Mouse (Mus musculus): ENCODE data around the gene Hax1.

Gene Hax1

DNA sequence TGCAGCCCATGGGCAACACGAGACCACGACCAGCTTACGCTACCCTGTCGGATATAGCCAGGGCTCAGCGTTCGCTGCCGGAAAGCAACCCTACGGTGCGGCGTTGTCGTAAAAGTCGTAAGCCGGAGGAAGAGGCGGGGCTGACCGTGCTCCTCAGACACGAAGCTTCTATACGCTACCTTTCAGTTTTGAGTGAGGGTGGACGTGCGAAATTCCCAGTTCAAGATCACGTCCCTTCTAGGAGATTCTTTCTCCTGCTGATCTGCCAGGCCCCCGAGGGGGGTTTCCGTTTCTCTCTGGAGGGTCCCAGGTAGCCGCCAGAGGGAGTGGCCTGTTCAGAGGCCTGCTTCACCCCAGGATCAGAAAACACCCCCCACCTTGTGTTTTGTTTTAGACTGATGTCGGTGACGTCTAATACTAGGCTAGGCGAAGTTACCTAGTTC, at the start of gene Hax1:
TSS of gene Hax1 (minus strand) at position 169 of the 443 bp plus-strand sequence.
- DNase-seq (ENCODE audit: low spot score in 2 of 2) = peak; percentile 83 to 90

- no peak for DNase-seq (ENCODE audit: low spot score in 2 of 2)
These were observed 37.7 kb upstream of the Hax1 start for GRCm38 (mm10) chr3:90036263-90036662.

DNA sequence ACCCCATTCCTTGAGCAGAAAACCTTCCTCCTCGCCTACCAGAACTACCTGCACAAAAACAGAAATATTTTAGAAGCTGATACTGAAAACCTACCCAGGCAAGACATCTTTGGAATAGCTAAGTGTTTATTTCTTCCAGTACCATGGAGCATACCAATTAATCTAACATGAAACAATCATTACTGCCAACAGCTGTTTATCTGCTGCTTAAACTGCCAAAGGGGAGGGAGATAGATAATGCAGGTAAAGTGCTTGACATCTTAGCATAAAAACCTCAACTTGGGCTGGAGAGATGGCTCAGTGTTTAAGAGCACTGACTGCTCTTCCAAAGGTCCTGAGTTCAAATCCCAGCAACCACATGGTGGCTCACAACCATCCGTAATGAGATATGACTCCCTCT, 36.1 kb upstream of the Hax1 start:
- DNase-seq (ENCODE audit: low spot score in 2 of 2) = no peak

- no peak for DNase-seq (ENCODE audit: low spot score in 2 of 2)
These were observed 18.0 kb upstream of the Hax1 start for GRCm38 (mm10) chr3:90016626-90017025.

DNA sequence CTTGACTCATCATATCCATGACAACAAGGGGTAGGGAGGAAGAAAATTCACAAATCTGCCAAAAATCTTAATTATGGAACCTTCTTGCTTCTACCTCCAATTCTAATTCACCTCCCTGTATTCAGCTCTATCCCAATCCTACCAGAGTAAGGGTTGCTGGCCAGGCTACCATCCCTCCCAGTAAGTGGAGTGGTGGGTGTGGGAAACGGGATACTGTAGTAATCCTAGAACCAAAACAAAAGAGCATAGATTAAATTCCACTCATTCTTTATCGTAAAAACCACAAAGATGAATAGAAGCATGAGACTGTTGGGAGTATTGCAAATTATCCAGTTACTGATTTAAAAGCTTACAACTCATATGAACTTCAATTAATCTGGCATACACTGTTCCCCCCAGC, 11.7 kb upstream of the Hax1 start:
- no peak for DNase-seq (ENCODE audit: low spot score in 2 of 2)

- no peak for DNase-seq (ENCODE audit: low spot score in 2 of 2)
These were observed 5.7 kb upstream of the Hax1 start for GRCm38 (mm10) chr3:90004091-90004796.

GRCm38 (mm10) chr3:89999830-90000229, 1.2 kb upstream of the Hax1 start:
- no peak for DNase-seq (ENCODE audit: low spot score in 2 of 2)

GRCm38 (mm10) chr3:89999090-89999489, 510 bp upstream of the Hax1 start:
- DNase-seq (ENCODE audit: low spot score in 2 of 2) = peak in 1 of 2 experiments; percentile 17

GRCm38 (mm10) chr3:89997791-89998495, 637 bp downstream of the Hax1 start:
- peak in 1 of 2 experiments; percentile 11 for DNase-seq (ENCODE audit: low spot score in 2 of 2)

GRCm38 (mm10) chr3:89994807-89995515, 3.6 kb downstream of the Hax1 start:
- no peak for DNase-seq (ENCODE audit: low spot score in 2 of 2)

DNA sequence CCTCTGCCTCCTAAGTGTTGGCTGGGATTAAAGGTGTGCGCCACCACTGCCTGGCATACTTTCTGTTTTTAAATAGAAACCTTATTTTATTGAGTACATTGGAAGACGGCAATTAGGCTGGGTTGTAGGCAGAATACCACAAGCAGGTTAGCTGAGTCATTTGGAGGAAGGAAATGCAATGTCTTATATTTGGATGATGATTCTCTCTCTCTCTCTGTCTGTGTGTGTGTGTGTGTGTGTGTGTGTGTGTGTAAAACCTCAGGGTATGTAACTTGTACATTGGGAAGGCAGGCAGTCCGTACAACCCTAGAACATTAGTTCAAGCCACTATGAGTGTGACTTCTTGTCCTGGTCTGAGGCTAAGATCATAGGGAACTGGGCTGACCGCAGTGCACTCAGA, 10.8 kb downstream of the Hax1 start:
- DNase-seq (ENCODE audit: low spot score in 2 of 2) = no peak

DNA sequence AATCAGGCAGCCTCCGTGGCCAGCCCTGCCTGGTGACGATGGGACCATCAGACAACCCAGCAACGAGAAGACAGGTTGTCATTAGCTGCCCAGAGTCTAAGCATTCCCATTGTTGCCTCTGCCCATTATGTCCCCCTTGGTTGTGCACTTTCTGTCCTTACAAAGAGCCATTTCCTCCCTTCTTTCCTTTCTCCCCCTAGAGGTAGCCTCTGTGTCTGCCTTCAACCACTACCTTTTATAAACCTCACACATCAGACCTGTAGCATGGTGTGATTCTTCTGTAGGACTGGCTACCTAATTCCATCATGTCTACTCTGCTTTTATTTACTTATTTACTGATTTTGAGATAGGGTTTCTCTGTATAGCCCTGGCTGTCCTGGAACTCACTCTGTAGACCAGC, 11.4 kb downstream of the Hax1 start:
- DNase-seq (ENCODE audit: low spot score in 2 of 2) = no peak

- no peak for DNase-seq (ENCODE audit: low spot score in 2 of 2)
These were observed 16.2 kb downstream of the Hax1 start for GRCm38 (mm10) chr3:89982426-89982825.

GRCm38 (mm10) chr3:89976859-89977258, 21.7 kb downstream of the Hax1 start:
- DNase-seq (ENCODE audit: low spot score in 2 of 2) = no peak

- no peak for DNase-seq (ENCODE audit: low spot score in 2 of 2)
These were observed 30.1 kb downstream of the Hax1 start for GRCm38 (mm10) chr3:89968509-89968908.

DNA sequence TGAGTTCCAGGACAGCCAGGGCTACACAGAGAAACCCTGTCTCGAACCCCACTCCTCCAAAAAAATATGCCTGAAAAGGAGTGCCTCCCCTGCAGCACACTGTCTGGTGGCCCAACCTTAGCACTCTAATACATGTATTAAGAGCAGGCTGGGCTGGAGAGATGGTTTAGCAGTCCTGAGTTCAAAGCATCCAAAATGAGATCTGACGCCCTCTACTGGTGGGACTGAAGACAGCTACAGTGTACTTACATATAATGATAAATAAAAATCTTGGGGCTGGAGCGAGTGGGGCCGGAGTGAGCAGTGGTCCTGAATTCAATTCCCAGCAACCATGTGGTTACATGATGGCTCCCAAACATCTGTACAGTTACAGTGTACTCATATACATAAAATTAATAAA, 31.6 kb downstream of the Hax1 start:
- no peak for DNase-seq (ENCODE audit: low spot score in 2 of 2)

- DNase-seq (ENCODE audit: low spot score in 2 of 2) = no peak
These were observed 32.6 kb downstream of the Hax1 start for GRCm38 (mm10) chr3:89965972-89966371.

- DNase-seq (ENCODE audit: low spot score in 2 of 2) = no peak
These were observed 33.0 kb downstream of the Hax1 start for GRCm38 (mm10) chr3:89965557-89965956.

- peak; percentile 39 to 48 for DNase-seq (ENCODE audit: low spot score in 2 of 2)
These were observed 34.4 kb downstream of the Hax1 start for GRCm38 (mm10) chr3:89963926-89964739.

GRCm38 (mm10) chr3:89963221-89963763, 35.3 kb downstream of the Hax1 start, which contains the start of gene Atp8b2:
TSS of gene Atp8b2 (minus strand) at chr3:89963508.
- DNase-seq (ENCODE audit: low spot score in 2 of 2) = peak; percentile 34 to 35

DNA sequence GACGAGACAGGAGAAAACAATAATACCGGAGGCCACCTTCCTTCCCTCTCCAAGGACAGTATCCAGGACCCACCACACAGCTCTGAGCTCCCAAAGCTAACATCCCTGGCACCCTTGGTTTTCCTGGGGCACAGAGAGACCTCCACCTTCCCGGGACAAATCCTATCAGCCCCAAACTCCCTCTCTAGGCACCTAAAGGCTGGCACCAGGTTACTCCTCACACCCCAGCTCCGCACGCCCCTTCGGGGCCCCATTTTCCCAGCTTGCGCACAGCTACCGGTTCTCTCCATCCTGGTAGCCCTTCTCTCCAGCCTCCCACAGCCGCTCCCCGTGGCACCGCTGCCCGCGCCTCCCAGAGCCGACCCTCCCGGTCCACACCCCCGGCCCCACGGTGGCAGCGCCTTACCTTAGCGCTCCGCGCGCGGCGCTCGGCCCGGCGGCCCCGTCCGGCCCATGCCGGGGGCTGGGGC, 35.8 kb downstream of the Hax1 start:
- peak in 1 of 2 experiments; percentile 45 for DNase-seq (ENCODE audit: low spot score in 2 of 2)
